Mouse (Mus musculus): ENCODE data around the gene Lin28a.

- no peak for TF ChIP-seq POLR2A (IDR thresholded peaks at IDR 0.05; ENCODE audit: borderline replicate concordance, control insufficient read depth, low read depth, low read length)
- no peak for TF ChIP-seq CTCF (IDR thresholded peaks at IDR 0.05; ENCODE audit: control insufficient read depth, insufficient read depth, low read length)
Observed at GRCm38 (mm10) chr4:134017201-134017865, 1.3 kb downstream of the Lin28a start.

All from bone marrow, adult 2 months (tissue).